In the genomic region with DNA sequence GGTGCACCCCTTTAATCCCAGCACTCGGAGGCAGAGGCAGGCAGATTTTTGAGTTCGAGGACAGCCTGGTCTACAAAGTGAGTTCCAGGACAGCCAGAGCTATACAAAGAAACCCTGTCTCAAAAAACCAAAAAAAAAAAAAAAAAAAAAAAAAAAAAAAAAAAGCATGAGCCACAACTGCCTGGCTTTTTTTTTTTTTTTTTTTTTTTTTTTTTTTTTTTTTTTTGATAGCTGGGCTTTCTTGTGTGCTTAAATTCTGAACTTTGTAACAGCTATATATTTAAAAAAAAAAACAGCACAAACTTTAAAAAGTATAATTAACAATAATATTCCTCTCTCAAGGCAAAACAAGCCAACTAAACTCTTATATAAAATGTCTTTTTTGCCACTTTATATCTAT, we compare ENCODE assay signal across 11 mouse cellular contexts. TPM values are rescaled to one million over a fixed set of nuclear protein-coding genes. Genes with fewer than 3 reads are reported as not detected.
"Had no signal": no experiment of that assay in that cellular context is flagged by ENCODE, and none has a peak within 500 bp of the region (broad histone marks: within the 10 kb centered on the region; RNA-seq: fewer than 3 reads in every experiment).

No protein-coding gene starts in this region.

RNA-seq across cellular contexts. Expression of gene Tulp1, which starts 39.7 kb away (rescaled TPM):
- total RNA-seq: left cerebral cortex, postnatal 10 days; left cerebral cortex, postnatal 25 days; left cerebral cortex, postnatal 36 days; liver, adult 2 months; megakaryocyte progenitor cell, adult 5-6 weeks; megakaryocyte, adult 5-6 weeks; megakaryocyte-erythroid progenitor cell, adult 5-6 weeks; monocyte, adult 5-6 weeks had no signal
- polyA plus RNA-seq: liver, adult 2 months; liver, embryonic 16.5 days; macrophage; myocyte had no signal

RNA-seq across cellular contexts. Expression of gene Tead3, which starts 54.1 kb away (rescaled TPM):
- total RNA-seq: megakaryocyte, adult 5-6 weeks; monocyte, adult 5-6 weeks had no signal
- polyA plus RNA-seq: macrophage had no signal
